Mouse (Mus musculus) liver, embryonic 14.5 days (tissue): ENCODE data around the gene Gtdc1.

Experiments used
- CTCF ChIP-seq: IDR thresholded peaks from 2 replicates; pipeline ENCODE4 v1.5.1; 2016; ENCODE audit warnings: antibody characterized with exemption, low read depth, control low read depth
- EP300 ChIP-seq: IDR thresholded peaks from 2 replicates; pipeline ENCODE4 v1.6.1; 2016; ENCODE audit warnings: antibody characterized with exemption, low read depth

DNA sequence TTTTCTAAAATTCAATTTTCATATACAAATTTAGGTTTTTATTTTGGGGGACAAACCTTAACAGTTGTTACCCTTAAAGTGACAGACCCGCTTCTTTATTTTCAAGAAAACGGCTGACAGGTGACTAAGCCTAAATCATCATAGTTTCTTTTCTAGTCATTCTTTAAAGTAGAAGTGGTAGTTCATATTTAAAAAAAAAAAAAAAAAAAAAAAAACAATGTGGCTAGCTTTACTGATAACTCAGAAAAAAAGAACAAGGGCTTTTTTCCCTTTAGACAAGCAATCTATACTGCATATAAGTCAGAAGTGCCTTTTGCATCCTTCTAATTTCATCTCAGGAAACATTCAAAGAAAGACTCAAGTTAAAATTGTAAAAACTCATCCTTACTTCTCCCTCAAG lies 8.7 kb downstream of the Gtdc1 start:
- TF ChIP-seq CTCF (no peak), EP300 (no peak)
